Mouse (Mus musculus) adrenal gland, adult 10 weeks (tissue): ENCODE measurements around the gene Psmd11. TPM values are rescaled to one million over a fixed set of nuclear protein-coding genes. Genes with fewer than 3 reads are reported as not detected.

ENCODE experiments used
- polyA plus RNA-seq: library from polyadenylated mRNA; stranded (reverse); fragments of 350-450 nt; fragmentation: Illumina TruSeq; extraction: RNeasy Lipid Tissue Mini Kit (QIAGEN cat#74804); gene quantifications from one replicate; pipeline ENCODE4 v1.2.3, GENCODE M21; 2014; ENCODE audit warnings: low read depth, low replicate concordance

Psmd11 gene
- polyA plus RNA-seq: 130 TPM

DNA sequence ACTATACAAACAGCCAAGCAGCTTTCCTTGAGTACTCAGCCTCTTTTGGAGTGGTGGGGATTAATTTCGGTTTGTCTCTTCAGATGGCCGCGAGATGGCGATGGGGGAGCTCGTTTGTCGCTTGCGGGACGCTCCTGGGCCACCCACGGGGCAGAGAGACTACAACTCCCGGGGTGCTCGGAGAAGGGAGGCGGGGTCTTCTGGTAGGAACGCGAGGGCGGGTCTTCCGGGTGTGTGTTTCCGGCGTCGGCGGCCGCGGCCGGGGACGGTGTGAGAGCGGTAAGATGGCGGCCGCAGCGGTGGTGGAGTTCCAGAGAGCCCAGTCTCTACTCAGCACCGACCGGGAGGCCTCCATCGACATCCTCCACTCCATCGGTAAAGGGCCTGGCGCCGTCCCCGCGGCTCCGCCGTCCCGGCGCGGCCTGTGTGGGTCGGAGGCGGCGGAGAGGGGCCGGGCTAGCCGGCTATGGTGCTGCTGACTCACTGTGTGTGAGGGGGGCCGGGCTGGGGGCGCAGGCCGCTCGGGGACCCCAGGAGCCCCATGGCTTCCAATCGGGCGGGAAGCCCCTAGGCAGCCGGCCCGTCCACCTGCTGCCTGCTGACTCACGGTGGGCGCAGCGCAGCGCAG lies at the start of gene Psmd11:
Psmd11 (plus strand) TSS at position 235 of the 628 bp plus-strand sequence.

DNA sequence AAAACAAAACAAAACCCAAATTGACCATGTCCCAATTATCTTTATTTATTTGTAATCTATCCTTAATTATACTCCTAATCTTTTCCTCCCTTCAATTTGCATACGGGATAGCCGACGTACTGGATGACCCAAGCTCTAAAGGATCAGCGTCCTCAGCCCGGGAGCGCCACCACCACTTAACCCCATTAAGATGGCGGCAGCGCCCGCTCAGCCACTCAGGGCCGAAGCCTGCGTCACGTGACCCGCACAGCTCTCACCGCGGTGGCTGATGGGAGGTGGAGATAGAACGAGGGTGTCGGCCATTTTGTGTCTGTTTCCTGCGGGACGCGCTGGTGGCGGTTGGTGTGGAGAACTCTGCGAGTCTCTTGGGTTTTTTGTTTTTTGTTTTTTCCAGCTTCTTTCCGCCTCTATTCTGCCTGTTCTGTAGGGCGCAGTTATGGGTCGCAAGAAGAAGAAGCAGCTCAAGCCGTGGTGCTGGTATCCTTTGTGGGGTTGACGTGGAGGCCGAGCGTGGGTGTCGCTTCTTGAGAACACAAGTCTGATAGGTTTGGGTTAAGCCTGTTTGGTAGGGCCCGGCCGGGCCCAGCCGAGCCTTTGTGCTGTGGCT lies 45.3 kb upstream of the Psmd11 start, which contains the start of gene Zfp207:
Zfp207 (plus strand) TSS at position 261 of the 607 bp plus-strand sequence.

DNA sequence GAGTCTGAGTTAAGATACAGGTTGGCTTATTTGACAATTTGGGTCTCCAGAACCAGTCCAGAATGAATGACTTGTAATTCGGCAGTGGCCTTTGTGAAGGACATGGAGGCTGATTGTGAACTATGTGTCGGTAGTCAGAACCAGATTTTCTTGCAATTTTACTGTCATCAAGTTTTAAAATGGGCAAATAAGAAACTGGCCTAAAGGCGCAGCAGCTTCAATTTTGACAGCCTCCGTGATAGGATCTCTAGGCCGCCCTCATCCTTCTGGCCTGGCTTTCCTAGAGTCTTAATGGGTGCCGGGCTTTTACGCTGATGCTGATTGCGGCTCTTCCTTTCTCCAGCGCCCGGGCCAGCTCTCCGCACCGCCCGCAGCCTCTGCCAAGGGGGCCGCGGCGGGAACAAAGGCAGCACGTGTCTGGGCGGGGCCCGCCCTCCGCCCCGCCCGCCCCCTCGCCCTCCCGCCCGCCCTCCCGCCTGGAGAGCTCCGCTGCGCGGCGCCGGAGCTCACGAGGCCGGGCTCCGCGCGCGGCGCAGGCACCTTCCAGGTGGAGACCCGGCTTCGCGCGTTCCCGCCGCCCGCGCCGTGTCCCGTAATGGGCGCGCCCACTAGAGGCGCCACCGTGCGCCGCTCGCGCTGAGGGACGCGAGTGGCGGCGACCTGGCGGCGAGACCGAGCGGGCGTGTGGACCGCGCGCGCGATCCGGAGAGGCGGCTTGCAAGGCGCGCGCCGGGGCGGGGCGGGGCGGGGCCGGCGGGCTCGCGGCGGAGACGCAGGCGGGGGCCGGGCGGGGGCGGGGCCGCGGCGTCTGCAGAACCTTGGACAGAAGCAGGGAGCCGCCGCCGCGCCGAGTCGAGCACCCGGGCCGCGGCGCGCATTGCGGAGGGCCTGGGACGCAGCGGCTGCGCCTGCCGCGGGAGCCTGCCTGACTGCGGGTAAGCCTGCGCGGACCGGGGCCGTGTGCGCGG lies 48.1 kb downstream of the Psmd11 start, which contains the start of gene Cdk5r1:
Cdk5r1 (plus strand) TSS at position 802 of the 968 bp plus-strand sequence.

Other genes with a start within 250 kb of the Psmd11 start
- 8.2 TPM for gene Rnf135, start 244.8 kb upstream of the Psmd11 start, polyA plus RNA-seq
- 181 TPM for gene Rhot1, start 219.6 kb upstream of the Psmd11 start, polyA plus RNA-seq
- 2.1 TPM for gene Rhbdl3, start 127.7 kb upstream of the Psmd11 start, polyA plus RNA-seq
- gene 5730455P16Rik, start 50.6 kb upstream of the Psmd11 start, polyA plus RNA-seq: 56.6 TPM
- gene Zfp207, start 45.3 kb upstream of the Psmd11 start, polyA plus RNA-seq: 321 TPM
- 1.2 TPM for gene Cdk5r1, start 48.4 kb downstream of the Psmd11 start, polyA plus RNA-seq